Mouse (Mus musculus) urinary bladder, postnatal 4 days (tissue): ENCODE results near the gene U2surp.
"Not testable (repeated sequence)": the region's sequence is repeated elsewhere in the genome, so short reads cannot be mapped to it uniquely, and the experiment has no call there.

ENCODE experiments used
- DNase-seq, 2 experiments: peaks; one replicate each; pipeline ENCODE4 v3.0.0; 2021 to 2022; ENCODE audit warnings: low spot score in 2 of 2

The U2surp gene

GRCm38 (mm10) chr9:95469011-95469576 is 42.7 kb downstream of the U2surp start:
- DNase-seq, result not testable (repeated sequence)

- DNase-seq, result no peak
These were observed 47.8 kb downstream of the U2surp start for GRCm38 (mm10) chr9:95464028-95464427.

DNA sequence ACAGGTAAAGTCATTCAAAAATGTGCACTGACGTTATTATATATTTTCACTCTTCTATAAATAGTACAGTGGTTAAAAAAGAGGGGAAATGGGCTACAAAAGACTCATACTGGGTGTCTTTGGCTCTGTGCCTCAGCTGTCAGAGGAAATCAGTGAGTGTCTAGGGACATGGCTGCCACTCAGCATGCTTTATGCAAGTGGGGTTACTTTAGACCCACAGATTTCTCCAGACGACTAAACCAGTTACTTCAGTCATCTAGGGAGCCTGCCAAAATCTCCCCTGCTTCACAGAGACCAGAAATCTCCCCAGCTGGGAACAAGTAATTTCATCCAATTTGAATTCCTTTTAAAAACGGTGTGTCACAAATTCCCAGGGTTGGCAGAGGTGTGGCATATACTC is 59.9 kb downstream of the U2surp start:
- DNase-seq, result no peak

DNA sequence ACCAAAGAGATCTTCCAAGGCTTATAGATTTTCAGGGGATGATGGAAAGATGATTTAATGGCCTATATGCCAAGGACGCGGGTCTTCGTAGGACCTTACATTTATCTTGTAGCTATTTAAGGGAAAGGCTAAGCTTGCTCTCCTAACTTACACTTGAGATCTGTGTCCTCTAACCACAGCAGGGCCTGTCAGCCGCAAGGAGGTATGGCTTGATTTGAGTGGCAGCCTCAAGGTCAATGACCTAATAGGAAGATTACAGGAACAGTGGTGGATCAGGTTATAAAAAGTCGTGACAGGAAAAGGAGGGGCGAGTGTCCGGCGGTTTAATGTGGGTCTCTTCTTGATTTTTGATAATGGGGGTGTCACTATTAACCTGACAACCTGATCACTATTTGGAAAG is 61.2 kb downstream of the U2surp start:
- DNase-seq, result no peak

GRCm38 (mm10) chr9:95442321-95442731 is 69.5 kb downstream of the U2surp start:
- no peak for DNase-seq

DNA sequence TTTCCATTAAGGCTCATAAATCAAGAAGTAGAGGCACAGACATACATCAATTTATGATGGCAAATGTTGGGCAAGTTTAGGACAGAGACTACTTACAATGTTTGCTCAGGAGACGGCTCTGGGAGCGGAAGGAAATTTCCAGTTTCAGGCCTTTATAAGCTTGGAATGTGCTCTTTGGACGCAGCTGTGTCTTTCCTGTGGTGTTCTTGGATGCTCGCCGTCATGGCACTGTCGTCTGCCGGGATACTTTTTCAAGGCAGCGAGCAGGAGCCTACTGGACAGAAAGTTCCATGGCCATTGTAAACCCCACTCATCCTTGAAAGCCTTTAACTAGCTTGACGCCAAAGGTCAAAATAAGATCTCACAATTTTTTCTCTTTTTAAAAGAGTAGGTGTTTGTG is 73.9 kb downstream of the U2surp start:
- DNase-seq, result no peak

- DNase-seq, result no peak
These were observed 75.5 kb downstream of the U2surp start for GRCm38 (mm10) chr9:95436294-95436613.

GRCm38 (mm10) chr9:95435506-95436293 is 76.1 kb downstream of the U2surp start:
- DNase-seq, result no peak

DNA sequence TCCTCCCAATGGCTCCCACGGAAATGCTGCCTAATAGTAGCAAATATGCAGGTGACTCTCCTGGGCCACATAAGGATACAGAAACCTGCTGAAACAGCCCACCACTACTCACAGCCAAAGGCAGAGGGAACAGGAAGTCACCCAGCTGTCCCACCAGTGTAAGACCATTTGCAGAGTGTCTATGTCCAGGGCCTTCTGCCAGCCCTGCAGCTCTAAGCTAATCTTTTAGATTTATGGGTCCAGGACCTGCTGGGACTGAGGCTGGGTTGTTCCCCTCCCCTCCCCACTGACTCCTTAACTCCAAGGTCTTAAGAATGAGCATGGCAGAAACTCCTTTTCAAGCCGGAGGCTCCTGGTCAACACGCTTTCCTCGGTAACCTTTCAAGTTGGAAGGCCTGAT is 83.5 kb downstream of the U2surp start:
- no peak for DNase-seq

DNA sequence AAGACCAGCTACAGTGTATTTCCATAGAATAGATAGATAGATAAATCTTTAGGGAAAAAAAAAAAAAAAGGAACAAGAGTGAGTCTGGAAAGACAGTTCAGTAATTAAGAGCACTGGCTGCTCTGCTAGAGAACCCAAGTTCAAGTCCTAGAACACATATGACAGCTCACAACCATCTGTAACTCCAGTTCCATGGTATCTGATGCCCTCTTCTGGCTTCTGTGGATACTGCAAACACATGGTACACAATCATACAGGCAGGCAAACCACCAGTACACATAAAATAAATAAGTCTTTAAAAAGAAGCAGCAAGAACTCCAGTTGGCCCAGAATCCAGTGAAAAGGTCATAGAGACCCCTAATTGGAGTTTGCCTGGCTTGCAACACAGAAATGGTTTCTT is 97.9 kb downstream of the U2surp start:
- DNase-seq, result no peak

DNA sequence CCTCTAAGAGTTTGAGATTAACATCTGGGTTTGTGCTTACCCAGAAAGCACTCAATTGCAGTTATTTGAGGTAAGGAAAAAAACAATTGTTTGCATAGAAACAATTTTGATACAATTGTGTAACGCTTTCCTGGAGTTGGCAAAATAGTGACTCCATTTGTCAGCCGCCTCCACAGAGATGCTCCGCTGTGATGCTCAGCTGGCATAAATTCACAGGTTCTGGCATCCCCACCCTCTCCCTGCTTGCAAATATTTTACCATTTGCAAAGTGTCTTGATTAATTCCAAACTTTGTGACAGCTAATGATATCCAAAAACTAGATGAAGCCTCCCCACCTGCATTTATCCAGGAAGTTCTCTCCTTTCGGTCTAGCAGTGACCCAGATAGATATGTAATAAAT is 99.7 kb downstream of the U2surp start:
- no peak for DNase-seq

DNA sequence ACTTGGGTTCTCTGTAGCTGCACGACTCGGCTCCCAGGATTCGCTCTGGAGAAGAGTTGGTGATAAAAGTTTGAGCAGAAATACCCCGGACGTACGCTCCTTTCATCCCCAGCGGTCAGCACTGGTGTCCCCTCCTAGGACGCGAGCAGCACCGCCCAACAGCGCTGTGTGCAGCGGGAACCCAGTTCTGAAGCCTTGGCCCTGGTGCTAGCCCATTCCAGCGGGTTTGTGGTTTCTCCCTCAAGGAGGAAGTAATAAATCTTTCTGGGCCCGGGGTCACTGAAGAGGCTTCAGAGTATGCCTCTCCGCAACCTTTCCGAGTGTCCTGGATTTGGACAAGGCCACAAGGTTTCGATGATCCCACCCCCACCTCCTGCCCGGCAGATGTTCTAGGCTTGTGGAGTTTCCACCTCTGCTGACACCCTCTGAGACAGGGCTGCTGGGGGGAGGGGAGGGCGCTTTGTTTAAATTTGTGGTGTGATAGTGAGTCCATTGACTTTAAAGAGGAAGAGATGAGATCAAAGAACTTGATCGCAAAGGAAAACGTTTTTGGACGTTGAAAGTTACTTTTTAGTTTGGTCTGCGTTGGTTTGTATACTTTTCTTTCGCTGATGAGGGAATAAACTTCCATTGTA is 104.1 kb downstream of the U2surp start:
- DNase-seq, result no peak
